Mouse (Mus musculus) ES-E14 (cell line): ENCODE results near the gene Lyl1. TPM values are rescaled to one million over a fixed set of nuclear protein-coding genes. Genes with fewer than 3 reads are reported as not detected.

ENCODE experiments used
- DNase-seq: peaks from one replicate; pipeline ENCODE4 v3.0.0-alpha.2; 2013; ENCODE audit warnings: low read depth, low spot score
- H3K27ac ChIP-seq: 2 replicates; pipeline ENCODE4 v1.5.1; 2012; ENCODE audit warnings: low read depth, mild to moderate bottlenecking, low read length, moderate library complexity, mixed read lengths; ENCODE audit not compliant: poor library complexity, insufficient read depth, severe bottlenecking
- H3K36me3 ChIP-seq: 2 replicates; pipeline ENCODE4 v1.6.1; 2012; ENCODE audit warnings: mild to moderate bottlenecking, low read length, moderate library complexity, mixed read lengths; ENCODE audit not compliant: control insufficient read depth, poor library complexity, insufficient read depth, severe bottlenecking
- H3K4me1 ChIP-seq, 2 experiments: fragments of 150-350 bp in 1 of 2; sonication (generic) in 1 of 2; 2 replicates each; pipeline ENCODE4 v1.6.1; 2012; ENCODE audit warnings: low read length in 2 of 2, mild to moderate bottlenecking in 1 of 2, mixed read lengths in 1 of 2; ENCODE audit not compliant: control insufficient read depth in 2 of 2, insufficient read depth in 2 of 2, poor library complexity in 1 of 2
- H3K4me3 ChIP-seq, 2 experiments: fragments of 150-350 bp in 1 of 2; sonication (generic) in 1 of 2; 2 replicates each; pipeline ENCODE4 v1.5.1; 2012; ENCODE audit warnings: low read length in 2 of 2, low read depth in 1 of 2, mild to moderate bottlenecking in 1 of 2, mixed read lengths in 1 of 2; ENCODE audit not compliant: insufficient read depth in 1 of 2, poor library complexity in 1 of 2, severe bottlenecking in 1 of 2
- H3K9ac ChIP-seq: 2 replicates; pipeline ENCODE4 v1.6.1; 2012; ENCODE audit warnings: low read depth, mild to moderate bottlenecking, low read length, mixed read lengths; ENCODE audit not compliant: poor library complexity, insufficient read depth, severe bottlenecking
- H3K9me3 ChIP-seq: fragments of 150-350 bp; sonication (generic); 2 replicates; pipeline ENCODE4 v1.6.1; 2012; ENCODE audit warnings: low read depth, mild to moderate bottlenecking, low read length; ENCODE audit not compliant: control insufficient read depth, insufficient read depth
- CHD2 ChIP-seq: IDR thresholded peaks from 2 replicates; pipeline ENCODE4 v1.6.1; 2014; ENCODE audit warnings: mild to moderate bottlenecking, low read depth, low read length, inconsistent platforms
- HCFC1 ChIP-seq: IDR thresholded peaks from 2 replicates; pipeline ENCODE4 v1.6.1; 2012; ENCODE audit warnings: low read length, inconsistent platforms, borderline replicate concordance; ENCODE audit not compliant: insufficient read depth
- MAFK ChIP-seq: IDR thresholded peaks from 2 replicates; pipeline ENCODE4 v1.6.1; 2014; ENCODE audit warnings: mild to moderate bottlenecking, low read depth, low read length, inconsistent platforms; ENCODE audit not compliant: insufficient read depth
- ZC3H11A ChIP-seq: IDR thresholded peaks from 2 replicates; pipeline ENCODE4 v1.6.1; 2012; ENCODE audit warnings: low read depth, mild to moderate bottlenecking, inconsistent platforms, low read length, borderline replicate concordance
- ZNF384 ChIP-seq: IDR thresholded peaks from 2 replicates; pipeline ENCODE4 v1.6.1; 2012; ENCODE audit warnings: low read depth, low read length, inconsistent platforms
- in situ Hi-C, 2 experiments: fragments of 600-800 bp; cut with MboI; formaldehyde crosslinking; loops; one replicate each; pipeline ENCODE4 v1.15.1; 2025; ENCODE audit warnings: low sequenced_read_pairs in 2 of 2, inconsistent platforms in 1 of 2; ENCODE audit not compliant: unreplicated experiment in 2 of 2
- total RNA-seq: library from RNA; depleted of rRNA; stranded (reverse); fragments of 300-350 nt; gene quantifications from 2 replicates; pipeline ENCODE4 v1.2.3, GENCODE M21; 2012

Gene Lyl1
- total RNA-seq, 1 experiment: 0.49 TPM

DNA sequence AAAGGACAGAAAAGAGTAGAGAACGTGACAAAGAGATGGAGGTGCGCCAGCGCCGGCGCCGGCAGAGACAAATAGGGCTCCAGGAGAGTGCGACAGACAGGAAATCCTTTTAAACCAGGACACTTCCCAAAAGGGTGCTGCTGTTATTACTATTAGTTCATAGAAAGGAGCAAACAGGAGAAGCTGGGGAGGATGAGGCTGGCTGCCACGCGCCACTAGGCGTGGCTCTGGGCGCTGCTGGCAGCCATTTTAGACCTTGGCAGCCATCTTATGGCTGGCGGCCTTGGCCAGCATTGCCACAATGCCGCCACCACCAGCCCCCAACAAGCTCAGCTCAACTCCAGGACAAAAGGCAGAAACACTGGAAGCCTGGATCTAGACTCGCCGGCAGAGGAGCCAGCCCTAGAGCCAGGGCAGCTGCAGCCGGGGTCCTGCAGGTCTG is 28.7 kb downstream of the Lyl1 start:
- in situ Hi-C loops: no loop called here
- Histone ChIP-seq H3K9me3 (no peaks in the 10 kb centered on the region), H3K36me3 (no peaks in the 10 kb centered on the region), H3K9ac (peak overlapping the region; percentile 12; the same call in 1 of the 2 replicates), H3K4me3 (peak overlapping the region in 1 of 2 experiments; percentile 5; a peak in 1 of 4 replicates), H3K4me1 (peaks cover 5 to 23% of the 10 kb centered on the region in 2 experiments; a peak in 3 of 4 replicates), H3K27ac (no peak overlapping the region)
- DNase-seq: no peak
- TF ChIP-seq ZNF384 (no peak), ZC3H11A (peak; percentile 100)

DNA sequence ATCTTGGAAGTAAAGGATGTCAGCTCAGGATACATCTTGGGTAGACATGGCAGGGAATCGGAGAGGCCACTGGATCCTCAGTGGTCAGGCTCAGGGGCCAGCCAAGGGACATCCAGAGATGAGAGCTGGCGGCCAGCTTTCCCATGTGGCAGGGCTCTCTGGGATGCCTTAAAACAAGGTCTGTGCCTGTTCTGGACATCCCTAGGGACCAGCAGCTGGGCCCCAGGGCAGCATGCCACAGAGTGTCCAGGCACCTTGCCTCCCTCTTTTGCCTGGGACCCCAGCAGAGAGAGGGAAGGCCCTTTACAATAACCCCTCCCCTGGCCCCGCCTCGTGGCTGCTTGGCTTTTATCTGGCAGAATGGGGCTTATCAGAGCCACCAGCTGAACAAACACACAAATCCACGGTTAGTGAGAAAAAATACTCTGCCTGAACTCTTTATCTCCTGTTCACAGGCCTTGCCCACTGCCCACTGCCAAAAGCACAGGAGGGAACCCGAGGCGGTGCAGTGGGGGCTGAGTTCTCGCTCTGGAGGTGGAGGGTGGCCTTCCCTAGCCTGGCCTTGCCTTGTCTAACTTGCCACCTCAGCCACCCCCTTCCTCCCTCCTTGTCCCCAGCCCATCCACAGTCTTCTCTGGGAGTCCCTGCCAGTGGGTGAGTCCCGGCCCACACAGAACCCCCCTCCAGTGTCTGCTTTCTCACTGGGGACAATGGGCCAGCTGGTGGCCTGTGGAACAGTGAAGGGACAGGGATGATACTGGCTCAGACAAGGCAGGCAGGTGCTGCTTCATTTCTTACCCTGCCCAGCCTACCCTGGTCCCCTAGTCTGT is 29.5 kb downstream of the Lyl1 start:
- H3K36me3 ChIP-seq: no peaks in the 10 kb centered on the region
- in situ Hi-C loops: no loop called here
- H3K27ac ChIP-seq: no peak overlapping the region
- H3K9ac ChIP-seq: peak overlapping the region; percentile 12; the same call in 1 of the 2 replicates
- no peaks in the 10 kb centered on the region for H3K9me3 ChIP-seq
- H3K4me1 ChIP-seq: peaks cover 5 to 16% of the 10 kb centered on the region in 2 experiments; a peak in 3 of 4 replicates
- peak overlapping the region in 1 of 2 experiments; percentile 13; a peak in 1 of 4 replicates for H3K4me3 ChIP-seq
- no peak for TF ChIP-seq ZNF384
- no peak for TF ChIP-seq HCFC1
- no peak for TF ChIP-seq MAFK
- TF ChIP-seq ZC3H11A: no peak
- no peak for DNase-seq

DNA sequence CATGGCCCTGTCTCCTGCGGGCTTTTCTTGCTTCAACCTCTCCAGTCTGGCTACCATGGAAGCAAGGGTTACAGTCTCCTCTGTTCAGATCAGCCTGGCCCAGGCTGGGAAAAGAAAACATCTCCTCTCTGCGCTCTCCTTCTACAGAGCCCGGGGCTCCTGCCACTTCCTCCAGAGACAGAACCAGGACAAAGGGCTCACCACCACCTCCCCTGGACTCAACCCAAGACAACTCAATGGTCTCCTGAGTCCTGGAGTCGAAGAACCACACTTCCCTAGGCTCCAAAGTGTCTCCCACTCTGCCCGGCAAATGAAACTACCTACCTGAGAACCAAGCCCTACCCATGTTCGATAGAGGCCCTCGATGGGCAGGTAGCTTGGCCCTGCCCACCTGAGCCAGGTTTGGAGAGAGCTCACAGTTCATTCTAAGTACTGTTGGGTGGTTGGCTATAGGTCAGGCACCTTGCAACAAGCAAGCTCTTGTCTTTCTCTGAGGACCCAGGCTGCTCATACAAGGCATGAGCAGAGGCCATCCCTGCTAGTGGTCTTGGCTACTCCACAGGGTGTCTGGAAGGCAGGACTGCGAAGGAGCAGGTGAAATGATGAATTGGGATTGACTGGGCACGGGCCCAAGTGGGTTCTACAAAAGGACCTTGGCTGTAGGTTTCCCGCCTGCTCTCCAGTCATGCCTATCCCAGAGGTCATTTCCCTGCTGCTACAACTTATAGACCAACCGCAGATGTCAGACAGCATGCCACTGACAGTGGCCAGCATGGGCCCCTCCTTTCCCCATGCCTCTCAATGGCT is 30.3 kb downstream of the Lyl1 start:
- DNase-seq: no peak
- Histone ChIP-seq H3K9ac (no peak overlapping the region), H3K27ac (no peak overlapping the region), H3K9me3 (no peaks in the 10 kb centered on the region), H3K4me1 (peaks cover 5 to 10% of the 10 kb centered on the region in 2 experiments; a peak in 2 of 4 replicates), H3K36me3 (no peaks in the 10 kb centered on the region), H3K4me3 (no peak overlapping the region)
- no peak for TF ChIP-seq ZC3H11A
- TF ChIP-seq HCFC1: no peak
- TF ChIP-seq MAFK: no peak
- TF ChIP-seq CHD2: no peak
- TF ChIP-seq ZNF384: no peak
- in situ Hi-C loops: no loop called here

DNA sequence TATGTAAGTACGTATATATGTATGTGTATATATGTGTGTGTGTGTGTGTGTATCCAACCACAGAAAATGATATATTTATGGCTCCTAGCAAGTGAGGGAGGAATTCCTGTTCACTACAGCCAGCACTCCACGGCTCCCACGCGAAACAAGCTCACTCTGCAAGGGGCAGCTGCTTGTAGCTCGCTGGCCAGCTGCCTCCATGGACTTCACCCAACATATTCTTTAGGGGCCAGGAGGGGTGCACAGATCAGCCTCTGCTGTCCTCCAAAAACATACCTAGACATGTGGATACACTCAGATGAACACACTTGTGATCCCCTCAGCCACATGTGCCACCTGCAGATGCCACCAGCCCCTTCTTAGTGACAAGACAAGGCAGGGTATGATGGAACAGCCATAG is 31.3 kb downstream of the Lyl1 start:
- H3K27ac ChIP-seq: no peak overlapping the region
- TF ChIP-seq HCFC1 (no peak), ZNF384 (no peak), MAFK (no peak), CHD2 (no peak), ZC3H11A (no peak)
- H3K9me3 ChIP-seq: no peaks in the 10 kb centered on the region
- DNase-seq: no peak
- H3K36me3 ChIP-seq: no peaks in the 10 kb centered on the region
- H3K9ac ChIP-seq: no peak overlapping the region
- in situ Hi-C loops: no loop called here
- H3K4me1 ChIP-seq: peaks cover 5 to 10% of the 10 kb centered on the region in 2 experiments; a peak in 2 of 4 replicates
- no peak overlapping the region for H3K4me3 ChIP-seq
